Mouse (Mus musculus): ENCODE data around the gene Tox2.

DNA sequence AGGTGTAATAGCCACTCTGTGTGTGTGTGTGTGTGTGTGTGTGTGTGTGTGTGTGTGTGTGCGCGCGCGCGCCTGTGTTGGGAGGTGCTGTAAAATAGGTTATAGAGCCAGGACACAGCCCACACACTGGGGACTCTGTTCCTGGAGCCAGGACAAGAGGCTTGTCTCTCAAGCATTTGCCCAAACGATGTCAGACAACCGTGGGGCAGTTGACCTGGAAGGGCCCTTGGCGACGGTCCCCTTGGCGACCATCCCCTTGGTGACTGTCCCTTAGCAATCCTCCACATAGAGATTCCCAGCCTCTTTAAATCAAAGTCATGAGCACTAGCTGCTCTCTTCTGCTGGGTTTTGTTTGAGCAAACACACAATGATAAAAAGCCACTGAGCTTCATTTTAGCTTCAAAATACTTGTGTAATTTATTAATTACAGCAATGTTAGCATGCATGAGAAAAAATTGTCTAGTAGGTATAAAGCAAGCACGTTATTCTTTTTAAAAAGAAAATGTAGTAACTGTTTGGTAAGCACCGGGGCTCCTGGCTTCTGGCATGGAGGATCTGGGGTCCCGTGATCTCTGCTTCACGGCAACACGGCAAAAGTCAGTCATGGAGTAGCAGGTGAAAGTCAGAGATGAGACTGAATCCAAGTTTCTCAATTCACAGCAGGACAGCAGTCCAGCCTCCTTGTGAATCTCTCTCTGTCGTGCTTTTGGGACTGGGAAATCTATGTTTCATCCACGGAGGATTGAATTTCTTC lies 3.0 kb downstream of the Tox2 start:
- TF ChIP-seq GATA1 (IDR thresholded peaks at IDR 0.05; ENCODE audit: low read length), result no peak
- no peak for TF ChIP-seq TAL1 (IDR thresholded peaks at IDR 0.05; ENCODE audit: low read length)

Data from erythroblast, embryonic 14.5 days (primary cell).